Mouse (Mus musculus): ENCODE measurements at regions not wholly inside any gene's neighbourhood (a gene's known extent, or its start where the extent isn't known, plus 50 kb on each side); places are given as distances from the start of the nearest gene placed in this dataset.

DNA sequence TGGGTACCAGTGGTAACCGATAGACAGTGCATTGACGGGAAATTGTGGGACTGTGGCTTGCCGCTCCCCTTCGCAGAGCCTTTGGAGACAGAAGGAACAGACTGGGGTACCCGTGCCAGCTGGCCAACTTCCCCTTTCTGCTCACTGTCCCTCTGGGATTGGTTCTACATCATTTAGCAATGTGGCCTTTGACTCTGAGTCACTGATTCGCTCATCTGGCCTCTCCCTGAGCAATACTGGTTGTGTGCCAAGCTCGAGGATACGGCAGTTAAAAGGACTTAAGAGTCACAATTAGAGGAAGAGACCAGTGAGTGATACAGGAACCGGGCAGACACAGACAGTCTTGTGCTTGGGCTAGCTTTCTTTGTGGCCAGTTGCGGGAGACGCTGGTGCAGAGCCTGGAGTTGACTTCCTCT lies 117.4 kb upstream of the Zfp507 start:
- TF ChIP-seq GATA1 (IDR thresholded peaks at IDR 0.05; ENCODE audit: low read depth, low read length): no peak
- TF ChIP-seq CTCF (IDR thresholded peaks at IDR 0.05 in 2 of 3, conservative IDR thresholded peaks at IDR 0.05 in 1 of 3; ENCODE audit: control insufficient read depth in 1 of 3, insufficient read depth in 1 of 3, low read depth in 2 of 3, low read length in 3 of 3, poor library complexity in 1 of 3, severe bottlenecking in 1 of 3): no peak
- TF ChIP-seq TCF12 (IDR thresholded peaks at IDR 0.05; ENCODE audit: low read depth, low read length): no peak
- no peak for TF ChIP-seq KAT2A (conservative IDR thresholded peaks at IDR 0.05; ENCODE audit: low read depth, low read length)
- TF ChIP-seq CHD2 (IDR thresholded peaks at IDR 0.05; ENCODE audit: low read length): no peak
- no peak for TF ChIP-seq TAL1 (IDR thresholded peaks at IDR 0.05; ENCODE audit: low read length)
- TF ChIP-seq MAX (IDR thresholded peaks at IDR 0.05; ENCODE audit: low read length): no peak
- no peak for TF ChIP-seq RCOR1 (IDR thresholded peaks at IDR 0.05; ENCODE audit: low read depth, low read length)
- TF ChIP-seq SMC3 (IDR thresholded peaks at IDR 0.05; ENCODE audit: low read depth, low read length): no peak
- TF ChIP-seq POLR2A (IDR thresholded peaks at IDR 0.05; ENCODE audit: control insufficient read depth in 1 of 2, insufficient read depth in 1 of 2, low read depth in 1 of 2, low read length in 2 of 2, poor library complexity in 1 of 2): no peak
- TF ChIP-seq MAFK (IDR thresholded peaks at IDR 0.05; ENCODE audit: borderline replicate concordance, low read depth, low read length): no peak
- TF ChIP-seq TBP (IDR thresholded peaks at IDR 0.05; ENCODE audit: low read depth, low read length): no peak
- TF ChIP-seq EP300 (IDR thresholded peaks at IDR 0.05; ENCODE audit: low read depth in 1 of 2, low read length in 2 of 2): no peak
- TF ChIP-seq HCFC1 (IDR thresholded peaks at IDR 0.05; ENCODE audit: low read depth, low read length): no peak
